Comparison of ENCODE assay signal across 8 mouse cellular contexts in the genomic region with DNA sequence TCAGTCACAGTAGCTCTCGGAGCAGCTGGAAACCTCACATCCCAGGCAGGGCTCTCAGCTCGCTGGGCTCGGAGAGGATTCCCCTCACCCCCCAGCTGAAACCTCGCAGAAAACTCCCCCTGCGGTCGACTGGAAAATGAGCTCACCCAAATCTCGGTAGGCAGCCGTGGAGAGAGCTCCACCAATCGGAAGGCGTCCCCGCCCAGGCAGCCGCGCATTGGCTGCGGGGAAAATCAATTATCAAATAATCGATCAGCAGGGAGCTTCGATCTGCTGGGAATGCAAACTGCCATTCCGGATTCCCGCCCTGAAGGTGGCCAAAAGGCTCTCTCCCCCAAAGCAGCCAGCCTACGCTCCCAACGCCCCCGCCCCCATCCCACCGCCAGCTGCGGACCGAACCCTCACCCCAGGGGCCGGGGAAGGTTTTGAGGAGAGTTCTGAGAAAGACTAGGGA. TPM values are rescaled to one million over a fixed set of nuclear protein-coding genes. Genes with fewer than 3 reads are reported as not detected.
DNase-seq lines count a peak whose midpoint lies in the region; ATAC-seq and TF ChIP-seq lines count a peak whose summit lies in the region.

No protein-coding gene starts in this region.

- H3K27ac ChIP-seq in lung, embryonic 15.5 days, result peak overlapping the region; percentile 97
- no peak overlapping the region for H3K27ac ChIP-seq in thymus, adult 2 months (ENCODE audit: control insufficient read depth, insufficient read depth, low read length)

- under 1% methylated on average over 25 of the region's 25 CpGs for WGBS in lung, embryonic 15.5 days
- WGBS in thymus, adult 2 months, result 1% methylated on average over 25 of the region's 25 CpGs

- peak overlapping the region; percentile 64 for H3K4me2 ChIP-seq in lung, embryonic 15.5 days

- H3K4me1 ChIP-seq in G1E (ENCODE audit: insufficient read depth, low read depth, low read length), result peaks cover 29% of the 10 kb centered on the region
- H3K4me1 ChIP-seq in lung, embryonic 15.5 days, result peaks cover 24% of the 10 kb centered on the region
- no peaks in the 10 kb centered on the region for H3K4me1 ChIP-seq in thymus, adult 2 months (replicated peaks; ENCODE audit: control insufficient read depth, insufficient read depth, low read length)

- H3K36me3 ChIP-seq in G1E (replicated peaks), result no peaks in the 10 kb centered on the region
- no peaks in the 10 kb centered on the region for H3K36me3 ChIP-seq in lung, embryonic 15.5 days
- H3K36me3 ChIP-seq in thymus, adult 2 months (ENCODE audit: control insufficient read depth, insufficient read depth, low read length), result no peaks in the 10 kb centered on the region

- peak; percentile 50 for DNase-seq in G1E (ENCODE audit: low spot score)
- DNase-seq in cerebellum, adult 18-20 months, result peak; percentile 93 to 98
- peak; percentile 96 for DNase-seq in forelimb bud, embryonic 11.5 days (ENCODE audit: low read depth, low spot score)
- DNase-seq in heart, postnatal 4 days, result peak; percentile 94
- peak; percentile 67 for DNase-seq in layer of hippocampus, adult 9-10 months (ENCODE audit: low spot score)
- peak; percentile 92 for DNase-seq in ovary, adult 18-20 months (ENCODE audit: low spot score)
- peak; percentile 21 for DNase-seq in thymus, adult 2 months

- peak overlapping the region; percentile 69; the same call in 1 of the 2 replicates for H3K4me3 ChIP-seq in G1E (ENCODE audit: low read depth, low read length)
- peak overlapping the region; percentile 57 for H3K4me3 ChIP-seq in lung, embryonic 15.5 days
- peak overlapping the region; percentile 17; the same call in 1 of the 2 replicates for H3K4me3 ChIP-seq in thymus, adult 2 months (ENCODE audit: control insufficient read depth, insufficient read depth, low read length)

- no peak for TF ChIP-seq CTCF in G1E (IDR thresholded peaks at IDR 0.05; ENCODE audit: low read depth, low read length)
- no peak for TF ChIP-seq CTCF in thymus, adult 2 months (IDR thresholded peaks at IDR 0.05; ENCODE audit: borderline replicate concordance, control insufficient read depth, extremely low read depth, insufficient read depth, low read length, poor library complexity)

- ATAC-seq in G1E (ENCODE audit: extremely low read depth, insufficient number of reproducible peaks, low FRiP score, poor library complexity, severe bottlenecking), result peak; percentile 55
- ATAC-seq in lung, embryonic 15.5 days (ENCODE audit: borderline replicate concordance, extremely low read depth, low FRiP score, low TSS enrichment), result peak; percentile 83

- no peaks in the 10 kb centered on the region for H3K9me3 ChIP-seq in G1E (replicated peaks)
- no peaks in the 10 kb centered on the region for H3K9me3 ChIP-seq in lung, embryonic 15.5 days

- TF ChIP-seq POLR2A in thymus, adult 2 months (IDR thresholded peaks at IDR 0.05; ENCODE audit: control insufficient read depth, extremely low read depth, insufficient read depth, low read length, poor library complexity), result no peak

- peaks cover 50% of the 10 kb centered on the region for H3K27me3 ChIP-seq in G1E (ENCODE audit: insufficient read depth, low read length)
- peaks cover 4% of the 10 kb centered on the region; the same call in 1 of the 2 replicates for H3K27me3 ChIP-seq in lung, embryonic 15.5 days
- peaks cover 11% of the 10 kb centered on the region; the same call in 1 of the 2 replicates for H3K27me3 ChIP-seq in thymus, adult 2 months (ENCODE audit: control insufficient read depth, insufficient read depth, low read length)

- H3K9ac ChIP-seq in lung, embryonic 15.5 days, result peak overlapping the region; percentile 73

RNA-seq across cellular contexts. Expression of a gene that starts 1.6 kb away (rescaled TPM):
- total RNA-seq in G1E (2014; fragmentation: Nextera tagmentation) (0.53 and 0.98 TPM in 2 replicates), G1E (2017) (3.1 and 4.3 TPM in 2 replicates)
- 0.41 and 0.64 TPM in 2 replicates for polyA plus RNA-seq in G1E (2012)
- 10 to 100 TPM; 37.8 to 41.6 TPM for total RNA-seq in heart, postnatal 4 days (2021)
- polyA plus RNA-seq in lung, embryonic 15.5 days (2015; fragmentation: Nextera tagmentation; extraction: Ambion mirVana), result 112 and 116 TPM in 2 replicates
- 4.6 and 6.6 TPM in 2 replicates for polyA plus RNA-seq in thymus, adult 2 months (2012; rRNA removed)

Comparison
In these comparisons a context has a peak if more than half of its experiments do, and no peak if none do; other contexts are left out.
1. DNase-seq: peak in every context shown above with its lines; median percentile 96 in forelimb bud, embryonic 11.5 days; 96 in cerebellum, adult 18-20 months; 94 in heart, postnatal 4 days; 92 in ovary, adult 18-20 months; 67 in layer of hippocampus, adult 9-10 months; 50 in G1E; 21 in thymus, adult 2 months.
2. H3K4me3 ChIP-seq: peak in every context shown above with its lines; median percentile 69 in G1E; 57 in lung, embryonic 15.5 days; 17 in thymus, adult 2 months.
3. RNA of a gene that starts 1.6 kb away (polyA plus RNA-seq): 112 to 116 TPM in lung, embryonic 15.5 days; 4.6 to 6.6 TPM in thymus, adult 2 months and 0.41 to 0.64 TPM in G1E; every median in the first group is over 10 times any median in the second.